Mouse (Mus musculus) kidney, adult 9 months (tissue): ENCODE results near the gene Elmo1.
A peak's percentile ranks its signal among the peaks of the same experiment; 100 is the strongest.

ENCODE experiments used
- DNase-seq: peaks from one replicate; pipeline ENCODE4 v3.0.0; 2022

Elmo1 gene

GRCm38 (mm10) chr13:20212665-20213064, 122.3 kb downstream of the Elmo1 start:
- no peak for DNase-seq

- no peak for DNase-seq
These were observed 123.5 kb downstream of the Elmo1 start for GRCm38 (mm10) chr13:20213861-20214260.

GRCm38 (mm10) chr13:20217453-20218090, 127.2 kb downstream of the Elmo1 start:
- DNase-seq: no peak

- DNase-seq: no peak
These were observed 127.7 kb downstream of the Elmo1 start for GRCm38 (mm10) chr13:20218126-20218525.

GRCm38 (mm10) chr13:20220414-20220813, 130.0 kb downstream of the Elmo1 start:
- no peak for DNase-seq

GRCm38 (mm10) chr13:20227923-20228705, 137.7 kb downstream of the Elmo1 start:
- DNase-seq: no peak

- DNase-seq: peak; percentile 83
These were observed 141.7 kb downstream of the Elmo1 start for GRCm38 (mm10) chr13:20231837-20232728.

GRCm38 (mm10) chr13:20233707-20234106, 143.3 kb downstream of the Elmo1 start:
- no peak for DNase-seq

- no peak for DNase-seq
These were observed 147.2 kb downstream of the Elmo1 start for GRCm38 (mm10) chr13:20237615-20238014.

GRCm38 (mm10) chr13:20238146-20238545, 147.8 kb downstream of the Elmo1 start:
- no peak for DNase-seq

- no peak for DNase-seq
These were observed 148.3 kb downstream of the Elmo1 start for GRCm38 (mm10) chr13:20238743-20239142.

GRCm38 (mm10) chr13:20250069-20250668, 159.8 kb downstream of the Elmo1 start:
- DNase-seq: no peak

- no peak for DNase-seq
These were observed 164.5 kb downstream of the Elmo1 start for GRCm38 (mm10) chr13:20254911-20255310.

- peak; percentile 6 for DNase-seq
These were observed 165.0 kb downstream of the Elmo1 start for GRCm38 (mm10) chr13:20255380-20255779.

- no peak for DNase-seq
These were observed 166.2 kb downstream of the Elmo1 start for GRCm38 (mm10) chr13:20256613-20257012.

GRCm38 (mm10) chr13:20257562-20258525, 167.4 kb downstream of the Elmo1 start:
- DNase-seq: no peak

GRCm38 (mm10) chr13:20263173-20263572, 172.8 kb downstream of the Elmo1 start:
- DNase-seq: no peak

GRCm38 (mm10) chr13:20270148-20270547, 179.8 kb downstream of the Elmo1 start:
- no peak for DNase-seq

- DNase-seq: no peak
These were observed 181.4 kb downstream of the Elmo1 start for GRCm38 (mm10) chr13:20271799-20272198.

- peak; percentile 9 for DNase-seq
These were observed 182.2 kb downstream of the Elmo1 start for GRCm38 (mm10) chr13:20272562-20272961.

GRCm38 (mm10) chr13:20279889-20280288, 189.5 kb downstream of the Elmo1 start:
- no peak for DNase-seq

GRCm38 (mm10) chr13:20283891-20284290, 193.5 kb downstream of the Elmo1 start:
- DNase-seq: no peak
